Mouse (Mus musculus) kidney, adult 9 months (tissue): ENCODE results near the gene Cyp4a31.
A peak's percentile ranks its signal among the peaks of the same experiment; 100 is the strongest.
"Not testable (repeated sequence)": the region's sequence is repeated elsewhere in the genome, so short reads cannot be mapped to it uniquely, and the experiment has no call there.

Experiments used
- DNase-seq: peaks from one replicate; pipeline ENCODE4 v3.0.0; 2022

Cyp4a31 gene

GRCm38 (mm10) chr4:115563401-115563800 lies at the start of gene Cyp4a31:
Gene Cyp4a31, plus strand, starts transcription at chr4:115563649.
- peak; percentile 84 for DNase-seq

DNA sequence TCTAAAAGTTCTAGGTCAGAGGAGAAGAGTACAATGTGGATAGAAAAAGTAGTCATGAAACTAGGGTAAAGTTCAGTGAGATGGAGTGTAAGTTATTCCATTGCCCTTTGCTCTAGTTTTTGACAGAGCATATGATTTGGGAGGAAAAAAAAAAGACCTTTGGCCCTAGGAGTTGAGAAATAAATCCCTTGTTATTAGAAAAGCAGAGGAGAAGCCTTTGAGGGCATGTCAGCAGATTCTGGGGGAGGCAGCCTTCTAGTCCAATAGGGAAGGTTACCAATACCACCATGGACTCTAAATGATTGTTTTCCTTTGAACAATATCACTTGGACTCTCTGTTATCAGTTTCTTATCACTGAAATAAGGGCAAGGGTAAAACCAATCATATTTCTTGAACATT lies 49.5 kb upstream of the Cyp4a31 start:
- peak; percentile 87 for DNase-seq

GRCm38 (mm10) chr4:115518000-115518399 lies 45.4 kb upstream of the Cyp4a31 start, which contains the start of gene Cyp4a10:
Gene Cyp4a10, plus strand, starts transcription at chr4:115518264.
- DNase-seq, result peak; percentile 76

- no peak for DNase-seq
Measured at GRCm38 (mm10) chr4:115519444-115519843, 44.0 kb upstream of the Cyp4a31 start.

- no peak for DNase-seq
Measured at GRCm38 (mm10) chr4:115521766-115522165, 41.7 kb upstream of the Cyp4a31 start.

DNA sequence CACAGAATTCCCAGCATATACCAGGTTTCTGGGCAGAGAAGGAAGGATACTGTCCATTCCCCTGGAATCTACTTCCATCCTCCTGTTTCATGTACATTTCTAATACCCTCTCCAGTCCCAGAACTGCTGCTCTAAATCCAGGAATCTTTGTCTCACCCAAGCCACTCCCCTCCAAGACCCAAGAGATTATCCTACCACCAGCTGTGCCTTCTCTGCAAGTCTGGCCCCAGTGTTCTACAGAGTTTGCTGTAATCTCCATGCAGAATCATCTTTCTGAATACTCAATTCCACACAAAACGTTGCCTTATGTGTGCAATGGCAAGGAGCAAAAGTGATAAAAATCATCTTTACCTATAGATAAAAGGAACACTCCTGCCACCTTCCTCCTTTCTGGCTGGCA lies 18.3 kb upstream of the Cyp4a31 start:
- DNase-seq, result no peak

DNA sequence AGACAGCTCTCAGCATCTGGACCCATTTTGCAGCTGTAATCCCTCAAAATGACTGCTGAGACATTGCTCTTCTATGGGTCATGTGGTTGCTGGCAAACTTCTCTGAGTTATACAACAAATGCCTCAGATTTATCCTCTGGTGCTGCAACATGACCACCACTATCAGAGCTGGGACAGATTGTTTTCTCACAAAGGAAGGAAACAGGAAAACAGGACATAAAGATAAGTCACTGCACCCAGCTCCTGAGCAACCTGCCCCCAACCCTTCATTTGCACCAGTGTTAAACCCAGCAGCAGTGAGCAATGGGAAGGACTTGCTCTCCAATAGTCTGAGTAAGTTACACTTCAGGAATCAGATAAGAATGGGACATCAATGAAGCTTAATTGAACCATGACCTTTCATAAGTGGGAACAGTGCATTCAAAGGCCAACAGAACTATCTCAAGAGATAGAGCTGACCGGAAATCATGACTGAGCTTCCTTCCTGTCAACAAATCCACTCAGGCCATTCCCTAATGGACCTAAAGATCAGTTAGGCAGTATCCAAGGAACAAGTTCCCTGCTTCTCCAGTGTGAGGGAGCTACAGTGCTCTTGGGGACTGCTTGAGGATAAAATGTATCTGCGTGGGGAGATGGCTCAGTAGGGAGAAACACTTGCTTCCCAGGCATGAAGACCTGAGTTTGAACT lies 17.2 kb upstream of the Cyp4a31 start:
- DNase-seq, result peak; percentile 42

DNA sequence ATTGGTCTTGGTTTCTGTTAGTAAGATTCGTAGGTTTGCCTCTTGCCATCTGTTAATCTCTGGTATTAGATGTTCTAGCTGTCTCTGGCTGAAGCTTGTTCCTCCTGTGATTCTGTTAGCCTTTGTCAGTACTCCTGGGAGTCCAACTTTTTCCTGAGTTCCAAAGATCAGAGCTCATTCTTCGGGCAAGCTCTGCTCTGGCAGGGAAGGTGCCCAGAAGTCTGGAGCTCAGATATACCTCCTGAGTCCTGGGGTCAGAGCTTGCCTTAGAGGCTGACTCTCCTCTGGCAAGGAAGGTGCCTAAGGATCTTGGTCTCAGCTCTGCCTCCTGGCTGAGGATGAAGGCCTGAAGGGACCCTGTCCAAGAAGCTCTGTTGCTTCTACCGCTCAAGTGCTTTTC lies 10.7 kb upstream of the Cyp4a31 start:
- peak; percentile 81 for DNase-seq

- peak; percentile 82 for DNase-seq
Measured at GRCm38 (mm10) chr4:115555513-115555912, 7.9 kb upstream of the Cyp4a31 start.

DNA sequence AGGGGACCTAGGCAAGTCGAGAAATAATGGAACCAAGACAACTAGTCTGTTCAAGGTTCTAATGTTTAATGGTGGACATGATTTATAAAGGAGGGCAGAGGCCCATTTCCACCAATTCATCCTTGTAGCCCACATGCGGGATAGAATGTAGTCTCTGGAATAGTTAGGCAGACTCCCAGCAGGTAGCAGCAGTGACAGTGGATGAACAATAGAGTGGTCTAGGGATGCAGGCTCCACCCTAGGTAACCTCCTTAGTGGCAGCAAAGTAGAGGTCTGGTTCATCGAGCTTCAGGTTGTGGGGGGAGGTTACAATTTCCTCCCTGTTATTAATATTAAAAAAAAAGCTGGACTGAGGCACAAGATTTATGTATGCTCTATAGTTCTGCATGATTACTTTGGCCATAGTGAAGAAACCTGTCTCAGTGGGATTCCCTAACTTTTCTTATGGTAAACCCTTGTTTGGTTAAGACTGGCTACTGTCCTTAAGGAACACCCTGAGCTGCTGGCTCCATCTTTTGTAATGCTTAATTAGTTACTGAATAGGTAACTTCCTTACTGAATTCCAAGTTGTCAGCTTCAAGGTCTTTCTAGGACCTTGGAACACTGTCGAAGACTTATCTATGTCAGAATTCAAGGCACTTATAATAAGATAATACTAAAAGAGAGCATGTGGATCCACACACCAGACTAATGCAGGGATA lies 5.4 kb upstream of the Cyp4a31 start:
- DNase-seq, result peak; percentile 71

GRCm38 (mm10) chr4:115561236-115561635 lies 2.2 kb upstream of the Cyp4a31 start:
- not testable (repeated sequence) for DNase-seq

DNA sequence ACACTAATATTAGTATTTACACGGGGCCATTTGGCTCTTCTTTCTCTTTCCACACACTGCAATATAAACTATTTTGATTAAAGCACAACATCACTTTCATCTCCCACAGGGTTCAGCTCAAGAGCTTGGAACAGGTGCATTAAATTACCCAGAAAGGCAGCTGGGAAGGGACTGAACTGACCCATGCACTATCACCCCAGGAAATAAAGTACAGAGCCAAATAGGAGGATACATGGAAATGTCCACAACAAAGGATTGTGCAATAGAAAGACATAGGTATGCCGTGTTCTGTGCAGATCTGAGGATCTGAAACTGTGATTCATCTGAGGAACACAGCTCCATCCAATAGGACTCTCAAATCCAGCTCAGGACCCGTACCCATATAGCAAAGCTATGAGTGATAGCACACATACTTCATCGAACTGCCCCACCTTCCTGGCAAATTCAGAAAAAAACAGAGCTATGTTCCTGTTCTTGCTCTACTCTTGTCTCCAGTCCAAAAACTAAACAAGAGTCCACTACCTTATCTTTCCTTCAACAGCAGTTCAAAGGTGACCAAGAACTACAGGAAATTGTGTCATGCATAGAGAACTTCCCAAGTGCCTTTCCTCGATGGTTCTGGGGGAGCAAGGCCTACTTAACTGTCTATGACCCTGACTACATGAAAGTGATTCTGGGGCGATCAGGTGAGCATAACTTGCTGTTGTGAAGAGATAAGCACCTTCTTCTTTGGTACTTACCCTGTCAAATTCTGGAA lies 1.2 kb downstream of the Cyp4a31 start:
- DNase-seq, result not testable (repeated sequence)

GRCm38 (mm10) chr4:115575255-115575654 lies 11.8 kb downstream of the Cyp4a31 start:
- DNase-seq, result no peak

GRCm38 (mm10) chr4:115575776-115576175 lies 12.3 kb downstream of the Cyp4a31 start:
- no peak for DNase-seq

GRCm38 (mm10) chr4:115583036-115583435 lies 19.6 kb downstream of the Cyp4a31 start:
- DNase-seq, result no peak

- no peak for DNase-seq
Measured at GRCm38 (mm10) chr4:115596357-115596756, 32.9 kb downstream of the Cyp4a31 start.

DNA sequence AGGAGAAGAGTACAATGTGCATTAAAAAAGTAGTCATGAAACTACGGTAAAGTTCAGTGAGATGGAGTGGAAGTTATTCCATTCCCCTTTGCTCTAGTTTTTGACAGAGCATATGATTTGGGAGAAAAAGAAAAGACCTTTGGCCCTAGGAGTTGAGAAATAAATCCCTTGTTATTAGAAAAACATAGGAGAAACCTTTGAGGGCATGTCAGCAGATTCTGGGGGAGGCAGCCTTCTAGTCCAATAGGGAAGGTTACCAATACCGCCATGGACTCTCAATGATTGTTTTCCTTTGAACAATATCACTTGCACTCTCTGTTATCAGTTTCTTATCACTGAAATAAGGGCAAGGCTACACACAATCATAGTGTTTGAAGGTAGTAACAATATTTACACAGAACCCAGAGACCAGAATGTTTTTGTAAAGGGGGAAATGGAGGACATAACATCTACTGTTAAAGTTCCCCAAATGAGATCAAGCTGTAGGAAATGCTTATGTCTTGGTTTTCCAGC lies 33.4 kb downstream of the Cyp4a31 start:
- DNase-seq, result peak; percentile 23

- DNase-seq, result not testable (repeated sequence)
Measured at GRCm38 (mm10) chr4:115600611-115601010, 37.2 kb downstream of the Cyp4a31 start, which contains the start of gene Cyp4a32. Gene Cyp4a32, plus strand, starts transcription at chr4:115600969.

DNA sequence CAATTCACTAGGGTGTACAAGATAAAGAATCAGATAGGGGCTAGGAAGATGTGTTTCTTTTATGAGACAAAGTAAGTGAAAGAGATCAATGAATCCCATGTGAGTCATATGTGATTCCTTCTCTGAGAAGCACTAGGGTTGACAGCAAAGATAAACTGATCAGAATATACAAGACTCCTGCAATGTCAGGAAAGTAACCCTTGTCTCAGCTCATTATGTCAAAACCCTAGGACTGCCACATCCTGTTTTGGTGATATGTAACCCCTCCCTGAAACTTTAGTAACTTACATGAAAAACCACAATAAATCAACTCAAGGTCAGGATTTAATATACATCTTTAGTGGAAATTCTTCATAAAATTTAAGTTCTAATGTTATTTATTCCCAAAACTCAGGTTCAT lies 50.6 kb downstream of the Cyp4a31 start:
- no peak for DNase-seq

- not testable (repeated sequence) for DNase-seq
Measured at GRCm38 (mm10) chr4:115625560-115625959, 62.1 kb downstream of the Cyp4a31 start.
